Mouse (Mus musculus) embryonic facial prominence, embryonic 14.5 days (tissue): ENCODE measurements at regions not wholly inside any gene's neighbourhood (a gene's known extent, or its start where the extent isn't known, plus 50 kb on each side); places are given as distances from the start of the nearest gene placed in this dataset.
A peak's percentile ranks its signal among the peaks of the same experiment; 100 is the strongest.
"Not testable (repeated sequence)": the region's sequence is repeated elsewhere in the genome, so short reads cannot be mapped to it uniquely, and the experiment has no call there.

Source experiments
- ATAC-seq: fragments of 200-750 bp; cut with Nextera tagmentation; 2 replicates; pipeline ENCODE4 v1.8.0; 2017; ENCODE audit warnings: low read depth, moderate number of reproducible peaks, moderate TSS enrichment
- DNase-seq: peaks from one replicate; pipeline ENCODE4 v3.0.0-alpha.2; 2015; ENCODE audit warnings: low spot score
- H3K27ac ChIP-seq: fragments of 300-500 bp; sonication (generic); replicated peaks from 2 replicates; pipeline ENCODE4 v1.5.1; 2014; ENCODE audit warnings: low read depth, mild to moderate bottlenecking, low read length, moderate library complexity
- H3K27me3 ChIP-seq: fragments of 300-500 bp; sonication (generic); replicated peaks from 2 replicates; pipeline ENCODE4 v1.6.1; 2014; ENCODE audit warnings: low read length; ENCODE audit not compliant: control insufficient read depth, insufficient read depth
- H3K36me3 ChIP-seq: fragments of 300-500 bp; sonication (generic); 2 replicates; pipeline ENCODE4 v1.6.1; 2014; ENCODE audit warnings: low read length, mixed read lengths; ENCODE audit not compliant: control insufficient read depth, insufficient read depth
- H3K4me1 ChIP-seq: fragments of 300-500 bp; sonication (generic); 2 replicates; pipeline ENCODE4 v1.6.1; 2014; ENCODE audit warnings: antibody characterized with exemption, low read length; ENCODE audit not compliant: control insufficient read depth, insufficient read depth
- H3K4me2 ChIP-seq: fragments of 300-500 bp; sonication (generic); 2 replicates; pipeline ENCODE4 v1.6.1; 2014; ENCODE audit warnings: low read depth, mild to moderate bottlenecking, low read length, moderate library complexity, mixed read lengths
- H3K4me3 ChIP-seq: fragments of 300-500 bp; sonication (generic); 2 replicates; pipeline ENCODE4 v1.5.1; 2014; ENCODE audit warnings: low read depth, mild to moderate bottlenecking, low read length
- H3K9ac ChIP-seq: fragments of 300-500 bp; sonication (generic); 2 replicates; pipeline ENCODE4 v1.6.1; 2014; ENCODE audit warnings: low read depth, mild to moderate bottlenecking, low read length, moderate library complexity, mixed read lengths
- H3K9me3 ChIP-seq: fragments of 300-500 bp; sonication (generic); 2 replicates; pipeline ENCODE4 v1.6.1; 2016; ENCODE audit warnings: low read length; ENCODE audit not compliant: control insufficient read depth
- WGBS: fragments of 180-500 bp; shearing (Covaris S2); extraction: QIAGEN DNeasy Blood & Tissue Kit; methylation state at CpG from one replicate; pipeline ENCODE4 v1.1.7; 2014; 5-methylcytosine and 5-hydroxymethylcytosine counted together

DNA sequence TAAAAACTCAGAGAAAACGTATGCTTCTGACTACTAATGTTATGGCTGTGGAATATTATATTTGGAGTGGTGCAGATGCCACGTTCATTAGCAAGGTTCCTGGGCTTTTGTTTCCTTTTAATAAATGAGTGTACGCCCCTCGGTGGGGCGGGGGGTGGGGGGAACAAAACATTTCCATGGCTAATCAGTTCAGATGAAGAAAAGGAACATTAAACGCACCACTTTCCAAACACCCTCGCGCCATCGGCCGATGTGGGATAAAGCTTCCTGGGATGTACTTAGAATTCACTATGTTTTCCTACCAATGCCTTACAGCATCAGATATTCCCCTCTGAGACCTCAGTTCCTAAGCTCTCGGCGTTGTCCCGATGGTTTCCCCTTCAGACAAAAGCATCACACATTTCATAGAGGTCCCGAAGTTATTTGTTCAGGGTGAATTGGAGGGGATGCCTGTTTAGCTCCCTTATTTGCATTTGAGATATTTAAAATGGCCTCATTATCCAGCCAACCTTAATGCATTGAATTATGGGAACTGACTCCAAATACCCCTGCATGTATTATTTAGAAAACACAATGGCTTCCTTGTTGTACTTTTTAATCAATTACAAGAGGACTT lies 155.5 kb upstream of the Pmfbp1 start:
- Histone ChIP-seq H3K4me2 (no peak overlapping the region), H3K36me3 (no peaks in the 10 kb centered on the region), H3K4me3 (no peak overlapping the region), H3K4me1 (no peaks in the 10 kb centered on the region; the same call in 1 of the 2 replicates), H3K27me3 (no peaks in the 10 kb centered on the region), H3K27ac (no peak overlapping the region), H3K9ac (no peak overlapping the region), H3K9me3 (no peaks in the 10 kb centered on the region)
- DNase-seq, result no peak
- no peak for ATAC-seq
- 82% methylated on average over 14 of the region's 14 CpGs for WGBS

DNA sequence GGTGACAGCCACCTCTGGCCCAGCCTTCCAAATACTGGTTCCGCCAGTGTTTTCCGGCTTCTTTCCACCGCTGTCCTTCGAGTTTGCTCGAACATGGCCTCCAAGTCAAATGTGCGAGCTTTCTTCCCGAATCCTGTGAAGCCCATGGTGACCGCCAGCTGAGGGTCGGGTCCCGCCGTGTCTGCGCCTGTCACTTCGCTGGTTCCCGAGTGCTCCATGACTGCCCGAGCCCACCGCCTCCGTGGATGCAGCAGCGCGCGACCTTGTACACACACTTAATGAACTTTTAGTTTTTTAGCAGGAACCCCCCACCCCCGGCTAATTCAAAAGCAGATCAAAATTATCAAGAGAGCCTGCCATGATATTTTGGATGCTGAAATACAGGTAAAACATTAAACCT lies 153.2 kb upstream of the Pmfbp1 start:
- 89% methylated on average over 21 of the region's 21 CpGs for whole genome bisulfite sequencing
- H3K27ac ChIP-seq, H3K9me3 ChIP-seq, H3K4me3 ChIP-seq, H3K9ac ChIP-seq, DNase-seq, ATAC-seq, H3K36me3 ChIP-seq, H3K4me2 ChIP-seq, H3K4me1 ChIP-seq, H3K27me3 ChIP-seq: not testable (repeated sequence)

DNA sequence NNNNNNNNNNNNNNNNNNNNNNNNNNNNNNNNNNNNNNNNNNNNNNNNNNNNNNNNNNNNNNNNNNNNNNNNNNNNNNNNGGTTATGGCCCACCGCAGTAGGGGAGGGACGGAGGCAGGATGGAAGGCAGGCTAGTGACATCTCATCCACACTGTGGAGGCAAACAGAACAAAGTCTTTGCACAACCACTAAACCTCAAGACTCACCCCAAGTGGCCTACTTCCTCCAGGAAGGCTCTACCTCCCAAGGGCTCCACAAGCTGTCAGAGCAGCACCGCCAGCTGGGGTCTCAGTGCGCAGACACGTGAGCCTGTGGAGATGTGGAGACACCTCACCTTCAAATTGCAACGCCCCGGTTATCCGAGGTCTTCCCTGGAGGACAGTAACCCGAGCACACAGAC lies 138.7 kb upstream of the Pmfbp1 start:
- no peak for DNase-seq
- ATAC-seq, result no peak

DNA sequence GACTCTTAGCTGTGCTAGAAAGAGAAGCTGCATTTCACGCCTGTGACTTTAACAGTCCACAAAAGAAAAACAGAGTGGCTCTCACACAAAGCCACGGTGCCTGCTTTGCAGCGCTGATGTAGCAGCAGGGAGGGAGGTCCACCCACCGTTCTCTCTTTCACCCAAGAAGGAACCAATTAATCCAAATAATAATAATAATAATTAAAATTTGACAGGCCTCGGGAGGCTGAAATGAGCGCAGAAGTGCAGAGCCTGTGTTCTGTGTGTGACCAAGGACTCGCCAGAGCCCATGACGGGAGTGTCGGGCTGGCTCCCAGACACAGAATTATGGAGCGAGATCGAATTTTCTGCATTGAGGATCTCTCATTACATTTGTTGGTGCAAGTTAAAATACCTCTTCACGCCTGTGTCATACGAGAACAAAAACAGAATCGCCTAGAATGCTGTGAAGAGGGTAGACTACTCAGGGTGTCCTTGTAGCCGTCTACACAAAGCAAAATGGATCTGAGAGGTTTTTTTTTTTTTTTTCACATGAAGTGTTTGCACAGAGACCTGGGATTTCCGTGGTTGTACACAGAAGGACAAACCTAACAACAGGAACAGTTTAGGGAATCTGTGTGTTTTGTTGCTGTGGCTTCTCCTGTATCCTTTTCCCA lies 134.3 kb upstream of the Pmfbp1 start:
- peak overlapping the region; percentile 26; the same call in 1 of the 2 replicates for H3K4me3 ChIP-seq
- H3K27ac ChIP-seq, result peak overlapping the region; percentile 44
- no peaks in the 10 kb centered on the region for H3K36me3 ChIP-seq
- H3K9me3 ChIP-seq, result no peaks in the 10 kb centered on the region
- no peaks in the 10 kb centered on the region for H3K27me3 ChIP-seq
- 37% methylated on average over 16 of the region's 16 CpGs for WGBS
- ATAC-seq (peak; percentile 55; the same call in 1 of the 2 replicates), DNase-seq (peak; percentile 39)
- peak overlapping the region; percentile 40 for H3K9ac ChIP-seq
- H3K4me2 ChIP-seq, result peak overlapping the region; percentile 63
- H3K4me1 ChIP-seq, result peaks cover 8% of the 10 kb centered on the region; the same call in 1 of the 2 replicates

More for the DNA sequence above, 138.7 kb upstream of the Pmfbp1 start:
- Histone ChIP-seq H3K27ac (no peak overlapping the region), H3K9ac (no peak overlapping the region), H3K4me2 (no peak overlapping the region), H3K36me3 (no peaks in the 10 kb centered on the region), H3K4me3 (no peak overlapping the region), H3K9me3 (no peaks in the 10 kb centered on the region), H3K27me3 (no peaks in the 10 kb centered on the region), H3K4me1 (peaks cover 5% of the 10 kb centered on the region; the same call in 1 of the 2 replicates)
- 79% methylated on average over 9 of the region's 9 CpGs for WGBS

DNA sequence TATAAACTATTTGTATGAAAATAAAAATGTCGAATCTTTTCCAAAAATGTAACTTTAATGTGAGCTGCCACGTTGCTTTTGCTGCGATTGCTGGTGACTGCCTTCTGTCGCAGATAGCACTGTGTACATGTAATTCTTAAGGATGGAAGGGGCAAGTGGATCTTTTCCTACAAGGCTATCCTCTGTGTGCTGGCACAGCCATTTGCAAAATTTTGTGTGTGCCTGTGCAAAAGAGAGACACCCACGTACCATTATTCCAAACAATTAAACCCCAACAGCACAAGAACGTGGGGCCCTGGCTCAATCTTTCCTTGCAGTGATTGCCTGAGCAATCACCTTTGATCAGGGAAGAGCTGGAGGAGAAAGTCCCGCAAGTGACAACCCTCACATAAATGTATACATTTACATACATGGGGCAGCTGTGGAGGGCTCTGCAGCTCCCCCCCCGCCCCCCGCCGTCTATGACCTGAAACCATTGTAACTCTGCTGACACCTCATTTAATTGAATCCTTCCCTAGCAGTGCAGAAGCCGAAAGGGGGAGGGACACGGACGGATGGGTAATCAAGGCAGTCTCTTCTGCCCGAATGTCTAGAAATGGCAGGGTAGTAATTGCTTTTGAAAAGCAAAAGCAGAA lies 133.6 kb upstream of the Pmfbp1 start:
- H3K27ac ChIP-seq, result peak overlapping the region; percentile 44; the same call in 1 of the 2 replicates
- peak overlapping the region; percentile 63 for H3K4me2 ChIP-seq
- H3K4me3 ChIP-seq, result peak overlapping the region; percentile 26
- H3K9me3 ChIP-seq, result no peaks in the 10 kb centered on the region
- no peaks in the 10 kb centered on the region for H3K36me3 ChIP-seq
- DNase-seq, result peak; percentile 39
- H3K4me1 ChIP-seq, result peaks cover 8% of the 10 kb centered on the region; the same call in 1 of the 2 replicates
- H3K9ac ChIP-seq, result peak overlapping the region; percentile 54; the same call in 1 of the 2 replicates
- WGBS, result 20% methylated on average over 14 of the region's 14 CpGs
- no peaks in the 10 kb centered on the region for H3K27me3 ChIP-seq
- no peak for ATAC-seq

DNA sequence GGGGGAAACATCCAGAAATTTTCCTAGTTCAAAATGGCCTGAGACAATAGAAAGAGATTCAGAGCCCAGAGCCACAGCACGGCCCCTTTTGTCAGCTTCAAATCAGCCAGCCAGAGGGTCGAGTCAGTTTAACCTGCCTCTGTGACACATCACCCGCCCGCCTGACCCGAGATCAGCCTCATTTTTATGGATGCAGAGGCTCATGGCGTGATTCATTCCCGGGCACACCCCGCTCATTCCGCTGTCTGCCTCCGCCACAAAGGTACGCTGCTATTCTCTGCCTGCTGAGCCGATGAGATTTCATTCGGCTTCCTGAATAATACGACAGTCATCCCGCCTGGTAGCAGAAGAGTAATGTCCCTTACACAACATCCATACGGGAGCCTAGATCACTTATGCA lies 132.9 kb upstream of the Pmfbp1 start:
- no peak for ATAC-seq
- no peaks in the 10 kb centered on the region for H3K36me3 ChIP-seq

DNA sequence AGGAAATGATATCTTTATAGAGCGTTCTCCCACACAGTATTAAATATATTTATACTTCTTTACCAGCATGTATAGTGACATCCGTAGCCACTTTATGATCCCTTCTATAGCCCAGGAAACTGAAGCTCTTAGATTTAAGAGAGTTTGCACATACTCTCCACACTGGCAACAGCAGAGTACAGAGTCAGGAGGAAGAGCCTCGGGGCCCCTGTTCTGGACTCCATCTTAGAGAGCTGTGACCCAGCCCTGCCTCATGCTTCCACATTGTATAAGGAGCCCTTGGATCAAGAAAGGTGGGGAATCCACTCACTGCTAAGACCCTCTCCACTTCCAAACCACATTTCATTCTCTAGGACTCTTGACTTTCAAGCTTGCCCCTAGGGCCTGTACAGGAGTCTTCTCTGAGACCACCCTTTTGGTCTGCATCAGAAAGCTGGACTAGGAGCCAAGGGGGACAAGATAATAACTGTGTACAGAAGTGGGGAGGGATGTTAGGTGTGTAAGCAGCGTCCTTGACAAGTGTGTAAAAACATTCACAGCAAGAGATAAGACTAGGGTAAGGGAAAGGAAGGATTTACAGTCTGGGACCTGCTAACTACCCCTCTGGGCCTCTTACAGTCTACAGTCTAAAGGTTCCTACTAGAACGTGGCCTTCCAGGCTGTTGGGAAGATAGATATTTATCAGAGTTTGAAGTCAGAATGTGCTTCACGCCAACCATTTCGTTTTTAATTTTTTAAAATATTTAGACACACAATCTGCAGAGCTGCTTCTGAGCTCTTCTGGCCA lies 132.1 kb upstream of the Pmfbp1 start:
- DNase-seq (no peak), ATAC-seq (no peak)
- Histone ChIP-seq H3K27ac (no peak overlapping the region), H3K4me3 (no peak overlapping the region), H3K4me1 (peaks cover 8% of the 10 kb centered on the region; the same call in 1 of the 2 replicates), H3K9me3 (no peaks in the 10 kb centered on the region), H3K9ac (no peak overlapping the region), H3K36me3 (no peaks in the 10 kb centered on the region), H3K4me2 (no peak overlapping the region), H3K27me3 (no peaks in the 10 kb centered on the region)
- 81% methylated on average over 7 of the region's 7 CpGs for WGBS

More for the DNA sequence above, 132.9 kb upstream of the Pmfbp1 start:
- peak overlapping the region; percentile 54 for H3K9ac ChIP-seq
- peaks cover 8% of the 10 kb centered on the region; the same call in 1 of the 2 replicates for H3K4me1 ChIP-seq
- H3K4me2 ChIP-seq, result peak overlapping the region; percentile 63
- peak overlapping the region; percentile 26 for H3K4me3 ChIP-seq
- no peak overlapping the region; the same call in 1 of the 2 replicates for H3K27ac ChIP-seq
- no peaks in the 10 kb centered on the region for H3K9me3 ChIP-seq
- peak; percentile 42 for DNase-seq
- no peaks in the 10 kb centered on the region for H3K27me3 ChIP-seq
- WGBS, result 26% methylated on average over 16 of the region's 16 CpGs

DNA sequence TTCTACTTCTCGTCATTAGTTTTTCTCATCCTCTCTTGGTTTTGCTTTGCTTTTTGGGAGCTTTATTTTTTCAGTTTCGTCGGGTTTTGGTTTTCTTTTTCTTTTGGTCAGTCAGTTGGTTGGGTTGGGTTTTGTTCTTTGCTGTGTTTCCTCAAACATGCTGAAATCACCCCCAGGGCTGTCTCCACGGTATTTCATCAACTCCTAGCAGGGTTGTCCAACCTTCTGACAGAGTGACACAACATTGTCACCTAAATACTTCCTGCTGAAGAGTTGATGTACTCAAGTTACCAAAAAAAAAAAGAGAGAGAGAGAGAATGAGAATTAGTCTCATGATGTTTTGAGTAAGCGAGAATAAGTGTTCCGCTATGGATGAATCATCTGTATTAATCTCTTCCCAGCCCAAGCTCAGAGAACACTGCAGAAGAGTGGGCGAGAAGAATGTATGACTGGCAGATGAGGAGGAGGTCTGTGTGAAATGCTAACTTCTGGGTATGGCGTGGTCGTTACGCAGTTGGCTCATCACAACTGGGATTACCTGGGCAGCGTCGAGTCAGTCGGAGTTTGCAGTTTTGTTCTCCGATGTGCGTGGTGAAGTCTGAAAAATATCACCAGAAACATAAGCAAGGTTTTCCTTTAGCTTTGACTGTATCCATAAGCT lies 130.5 kb upstream of the Pmfbp1 start:
- 84% methylated on average over 15 of the region's 15 CpGs for WGBS
- H3K27me3 ChIP-seq, result no peaks in the 10 kb centered on the region
- no peaks in the 10 kb centered on the region for H3K9me3 ChIP-seq
- H3K36me3 ChIP-seq, result no peaks in the 10 kb centered on the region
- ATAC-seq, result no peak
- no peak overlapping the region for H3K9ac ChIP-seq
- no peak overlapping the region for H3K4me3 ChIP-seq
- no peak overlapping the region for H3K27ac ChIP-seq
- H3K4me1 ChIP-seq, result peaks cover 8% of the 10 kb centered on the region; the same call in 1 of the 2 replicates
- H3K4me2 ChIP-seq, result no peak overlapping the region
- DNase-seq, result no peak
